Mouse (Mus musculus) bone marrow, adult 2 months (tissue): Measurements from ENCODE around the gene Bri3bp.

Source experiments
- CTCF ChIP-seq: fragments of 200-500 bp; IDR thresholded peaks from 2 replicates; pipeline ENCODE4 v1.5.1; 2011; ENCODE audit warnings: low read length, control low read depth; ENCODE audit not compliant: control insufficient read depth, insufficient read depth
- POLR2A ChIP-seq: fragments of 200-500 bp; IDR thresholded peaks from 2 replicates; pipeline ENCODE4 v1.6.1; 2011; ENCODE audit warnings: low read depth, mild to moderate bottlenecking, control low read depth, low read length, borderline replicate concordance; ENCODE audit not compliant: control insufficient read depth

DNA sequence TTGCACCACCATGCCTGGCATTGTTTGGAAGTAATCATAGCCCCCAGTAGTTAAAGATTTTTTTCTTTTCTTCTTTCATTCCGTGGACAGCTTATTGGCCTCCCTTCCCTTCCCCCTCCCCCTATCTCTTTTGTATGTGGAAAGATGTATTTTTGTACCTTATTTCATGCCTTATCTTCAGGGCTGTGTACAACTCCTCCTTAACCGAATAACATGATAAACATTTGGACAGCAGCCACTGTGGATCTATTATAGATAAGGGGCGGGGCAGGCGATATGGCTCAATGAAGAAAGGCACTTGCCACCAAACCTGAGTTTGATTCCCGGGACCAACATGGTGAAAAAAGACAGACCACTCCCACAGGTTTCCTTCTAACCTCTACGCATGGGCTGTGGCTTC is 16.2 kb downstream of the Bri3bp start:
- TF ChIP-seq CTCF (no peak), POLR2A (no peak)
